Mouse (Mus musculus) cerebellum, adult 2 months (tissue): ENCODE data around the gene Asb8. TPM values are rescaled to one million over a fixed set of nuclear protein-coding genes. Genes with fewer than 3 reads are reported as not detected.
A peak's percentile ranks its signal among the peaks of the same experiment; 100 is the strongest.

ENCODE experiments used
- DNase-seq, 2 experiments: peaks; one replicate each; pipeline ENCODE4 v3.0.0; 2021
- H3K27ac ChIP-seq: fragments of 200-500 bp; 2 replicates; pipeline ENCODE4 v1.5.1; 2012; ENCODE audit warnings: low read length, control low read depth, inconsistent platforms; ENCODE audit not compliant: insufficient read depth
- H3K27me3 ChIP-seq: fragments of 200-500 bp; 2 replicates; pipeline ENCODE4 v1.6.1; 2012; ENCODE audit warnings: inconsistent platforms, mild to moderate bottlenecking, low read length, moderate library complexity; ENCODE audit not compliant: control insufficient read depth, insufficient read depth
- H3K4me1 ChIP-seq: fragments of 200-500 bp; 2 replicates; pipeline ENCODE4 v1.6.1; 2011; ENCODE audit warnings: low read length; ENCODE audit not compliant: control insufficient read depth, insufficient read depth
- H3K4me3 ChIP-seq: fragments of 200-500 bp; replicated peaks from 2 replicates; pipeline ENCODE3; 2011; ENCODE audit warnings: mild to moderate bottlenecking, low read depth, low read length, control low read depth; ENCODE audit not compliant: insufficient read depth
- CTCF ChIP-seq: fragments of 200-500 bp; IDR thresholded peaks from 2 replicates; pipeline ENCODE4 v1.5.1; 2011; ENCODE audit warnings: low read depth, mild to moderate bottlenecking, control low read depth, low read length, moderate library complexity, borderline replicate concordance; ENCODE audit not compliant: insufficient read depth
- POLR2A ChIP-seq: fragments of 200-500 bp; IDR thresholded peaks from 2 replicates; pipeline ENCODE4 v1.6.1; 2011; ENCODE audit warnings: low read length, control low read depth, borderline replicate concordance; ENCODE audit not compliant: insufficient read depth
- WGBS: fragments of 180-500 bp; shearing (Covaris S2); methylation state at CpG from one replicate; pipeline ENCODE4 v1.1.7; 2018; 5-methylcytosine and 5-hydroxymethylcytosine counted together
- polyA plus RNA-seq: library from polyadenylated mRNA; depleted of rRNA; stranded (reverse); fragments of >200 nt; gene quantifications from 2 replicates; pipeline ENCODE4 v1.2.3, GENCODE M21; 2012

Gene Asb8
- polyA plus RNA-seq, 1 experiment: 88.3 TPM

GRCm38 (mm10) chr15:98154631-98155030, 10.8 kb downstream of the Asb8 start:
- Histone ChIP-seq H3K4me3 (no peak overlapping the region), H3K27me3 (no peaks in the 10 kb centered on the region), H3K4me1 (no peaks in the 10 kb centered on the region), H3K27ac (no peak overlapping the region)
- TF ChIP-seq POLR2A (no peak), CTCF (no peak)
- DNase-seq: no peak
- WGBS: 59% methylated on average over 3 of the region's 3 CpGs

DNA sequence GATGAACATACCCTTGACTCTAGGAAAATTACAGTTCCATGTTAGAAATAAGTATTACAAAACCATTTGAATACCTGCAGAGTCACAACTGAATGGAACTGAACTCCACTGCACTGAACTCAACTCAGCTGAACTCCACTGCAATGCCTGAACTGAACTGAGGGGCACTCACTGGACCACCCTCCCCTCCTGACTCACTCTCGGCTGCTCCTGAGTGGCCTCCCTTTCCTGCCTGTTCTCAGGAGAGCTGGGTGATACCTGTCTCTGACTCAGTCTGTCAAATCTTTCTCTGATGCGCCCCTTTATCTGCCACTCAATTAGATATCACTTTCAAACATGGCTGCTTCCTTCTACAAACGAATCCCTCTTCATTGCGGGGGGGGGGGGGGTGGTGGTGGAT, 11.3 kb downstream of the Asb8 start:
- H3K27me3 ChIP-seq: no peaks in the 10 kb centered on the region
- H3K27ac ChIP-seq: no peak overlapping the region
- 58% methylated on average over 4 of the region's 4 CpGs for WGBS
- H3K4me3 ChIP-seq: no peak overlapping the region
- no peak for DNase-seq
- H3K4me1 ChIP-seq: peaks cover 2% of the 10 kb centered on the region; the same call in 1 of the 2 replicates
- no peak for TF ChIP-seq POLR2A
- no peak for TF ChIP-seq CTCF

GRCm38 (mm10) chr15:98153625-98154024, 11.8 kb downstream of the Asb8 start:
- WGBS: 28% methylated on average over 3 of the region's 3 CpGs
- TF ChIP-seq CTCF (peak; percentile 62; the same call in 1 of the 2 replicates), POLR2A (no peak)
- Histone ChIP-seq H3K4me3 (no peak overlapping the region), H3K4me1 (peaks cover 5% of the 10 kb centered on the region; the same call in 1 of the 2 replicates), H3K27ac (no peak overlapping the region), H3K27me3 (no peaks in the 10 kb centered on the region)
- peak in 1 of 2 experiments; percentile 54 for DNase-seq

DNA sequence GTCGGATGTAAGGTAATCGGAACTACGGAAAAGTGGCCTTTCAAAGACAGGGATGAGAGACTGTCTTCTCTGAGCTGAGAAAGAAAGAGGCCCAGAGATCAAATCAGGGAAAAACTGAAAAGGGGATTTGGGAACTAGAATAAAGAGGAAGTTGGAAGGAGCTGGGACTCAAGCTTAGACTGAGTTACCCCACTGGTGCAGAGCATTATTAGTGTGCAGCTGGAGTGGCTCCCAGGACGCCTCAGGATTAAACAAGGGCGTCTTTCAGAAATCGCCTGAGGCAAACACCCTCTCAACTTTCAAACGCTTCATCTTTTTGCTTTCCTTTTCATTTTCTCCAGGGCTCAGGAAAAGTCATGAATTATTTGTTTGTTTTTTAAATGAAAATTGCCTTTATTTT, 12.5 kb downstream of the Asb8 start:
- no peak for DNase-seq
- H3K27me3 ChIP-seq: no peaks in the 10 kb centered on the region
- no peak overlapping the region for H3K4me3 ChIP-seq
- 89% methylated on average over 7 of the region's 7 CpGs for WGBS
- no peak for TF ChIP-seq CTCF
- no peak for TF ChIP-seq POLR2A
- peak overlapping the region; percentile 56; the same call in 1 of the 2 replicates for H3K27ac ChIP-seq
- H3K4me1 ChIP-seq: peaks cover 5% of the 10 kb centered on the region; the same call in 1 of the 2 replicates

DNA sequence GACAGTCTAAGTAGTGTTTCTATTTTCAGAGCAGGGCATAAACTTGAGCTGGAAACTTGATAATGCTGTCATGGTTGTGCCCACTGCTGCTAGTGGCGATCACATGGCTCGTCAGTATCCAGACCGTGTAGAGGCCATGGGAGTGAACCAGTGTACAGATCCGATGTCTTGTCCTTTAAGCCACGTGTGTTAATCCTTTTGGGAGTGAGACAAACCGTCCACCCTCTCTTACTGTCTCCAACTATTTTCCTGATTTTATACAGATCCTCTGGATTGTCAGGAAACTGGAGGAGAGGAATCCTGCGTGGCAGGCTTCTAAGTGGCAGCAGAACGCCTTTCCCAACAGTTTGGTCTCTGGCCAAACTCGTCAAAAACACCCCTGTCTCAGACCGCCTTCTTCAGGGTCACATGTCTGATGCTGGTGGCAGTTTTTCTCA, 16.2 kb downstream of the Asb8 start:
- Histone ChIP-seq H3K4me1 (peaks cover 9% of the 10 kb centered on the region; the same call in 1 of the 2 replicates), H3K27me3 (no peaks in the 10 kb centered on the region), H3K4me3 (no peak overlapping the region), H3K27ac (peak overlapping the region; percentile 34; the same call in 1 of the 2 replicates)
- 67% methylated on average over 10 of the region's 10 CpGs for WGBS
- TF ChIP-seq CTCF (no peak), POLR2A (no peak)
- no peak for DNase-seq

- peak overlapping the region; percentile 79; the same call in 1 of the 2 replicates for H3K27ac ChIP-seq
- H3K4me1 ChIP-seq: peaks cover 9% of the 10 kb centered on the region; the same call in 1 of the 2 replicates
- no peak overlapping the region for H3K4me3 ChIP-seq
- DNase-seq: peak; percentile 57 to 81
- WGBS: 14% methylated on average over 3 of the region's 3 CpGs
- no peaks in the 10 kb centered on the region for H3K27me3 ChIP-seq
- no peak for TF ChIP-seq POLR2A
- TF ChIP-seq CTCF: no peak
Observed at GRCm38 (mm10) chr15:98148356-98148755, 17.1 kb downstream of the Asb8 start.

DNA sequence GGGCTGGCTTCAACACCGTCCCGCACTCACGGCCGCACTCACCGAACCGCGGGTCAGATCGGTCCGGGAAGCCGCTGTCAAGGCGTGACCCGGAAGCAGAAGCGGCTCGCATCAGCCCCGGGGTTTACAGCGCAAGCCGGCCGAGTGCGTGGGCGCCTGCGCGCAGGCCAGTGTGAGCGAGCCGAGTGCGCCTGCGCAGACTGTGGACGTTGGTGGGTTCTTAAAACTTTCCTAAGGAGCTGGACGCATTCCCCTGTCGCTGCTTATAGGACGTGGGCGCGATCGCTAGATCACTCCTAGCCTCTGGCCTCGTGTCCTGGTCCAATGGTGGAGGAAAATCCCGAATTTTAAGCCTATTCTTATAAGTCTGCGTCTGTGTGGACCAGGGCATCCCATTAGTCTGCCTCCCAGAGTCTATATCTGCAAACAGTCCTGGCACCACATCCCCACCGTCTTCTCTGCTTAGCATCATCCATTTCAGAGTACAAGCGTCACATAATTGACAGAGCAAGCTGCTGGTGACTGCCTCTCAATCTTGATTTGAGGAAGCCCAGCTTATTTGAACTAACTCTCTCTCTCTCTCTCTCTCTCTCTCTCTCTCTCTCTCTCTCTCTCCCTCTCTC, 19.8 kb downstream of the Asb8 start:
- H3K27me3 ChIP-seq: no peaks in the 10 kb centered on the region
- peak overlapping the region; percentile 23 for H3K27ac ChIP-seq
- peaks cover 9% of the 10 kb centered on the region; the same call in 1 of the 2 replicates for H3K4me1 ChIP-seq
- peak overlapping the region; percentile 72 for H3K4me3 ChIP-seq
- TF ChIP-seq CTCF (no peak), POLR2A (peak; percentile 75)
- under 1% methylated on average over 38 of the region's 38 CpGs for WGBS
- DNase-seq: peak; percentile 92

GRCm38 (mm10) chr15:98144861-98145507, 20.4 kb downstream of the Asb8 start:
- no peaks in the 10 kb centered on the region for H3K27me3 ChIP-seq
- TF ChIP-seq POLR2A (no peak), CTCF (no peak)
- DNase-seq: no peak
- WGBS: under 1% methylated on average over 36 of the region's 36 CpGs
- peak overlapping the region; percentile 5; the same call in 1 of the 2 replicates for H3K27ac ChIP-seq
- peak overlapping the region; percentile 72 for H3K4me3 ChIP-seq
- peaks cover 9% of the 10 kb centered on the region; the same call in 1 of the 2 replicates for H3K4me1 ChIP-seq
